Mouse (Mus musculus) hindbrain, embryonic 16.5 days (tissue): Measurements from ENCODE around the gene Slc7a5. TPM values are rescaled to one million over a fixed set of nuclear protein-coding genes. Genes with fewer than 3 reads are reported as not detected.
A peak's percentile ranks its signal among the peaks of the same experiment; 100 is the strongest.

ENCODE experiments used
- ATAC-seq: fragments of 200-750 bp; cut with Nextera tagmentation; 2 replicates; pipeline ENCODE4 v1.8.0; 2017; ENCODE audit warnings: moderate TSS enrichment, moderate library complexity
- H3K27ac ChIP-seq: fragments of 300-500 bp; sonication (generic); 2 replicates; pipeline ENCODE4 v1.5.1; 2014; ENCODE audit warnings: low read depth, mild to moderate bottlenecking, control low read depth, low read length, moderate library complexity
- H3K27me3 ChIP-seq: fragments of 300-500 bp; sonication (generic); replicated peaks from 2 replicates; pipeline ENCODE4 v1.6.1; 2014; ENCODE audit warnings: low read length; ENCODE audit not compliant: control insufficient read depth, insufficient read depth
- H3K36me3 ChIP-seq: fragments of 300-500 bp; sonication (generic); 2 replicates; pipeline ENCODE4 v1.6.1; 2014; ENCODE audit warnings: mild to moderate bottlenecking, low read length, moderate library complexity, mixed read lengths; ENCODE audit not compliant: control insufficient read depth, insufficient read depth
- H3K4me1 ChIP-seq: fragments of 300-500 bp; sonication (generic); 2 replicates; pipeline ENCODE4 v1.6.1; 2014; ENCODE audit warnings: low read depth, low read length; ENCODE audit not compliant: control insufficient read depth, insufficient read depth
- H3K4me2 ChIP-seq: fragments of 300-500 bp; sonication (generic); 2 replicates; pipeline ENCODE4 v1.6.1; 2014; ENCODE audit warnings: mild to moderate bottlenecking, low read length, control low read depth, moderate library complexity
- H3K4me3 ChIP-seq: fragments of 300-500 bp; sonication (generic); 2 replicates; pipeline ENCODE4 v1.5.1; 2014; ENCODE audit warnings: mild to moderate bottlenecking, low read length, control low read depth, moderate library complexity
- H3K9ac ChIP-seq: fragments of 300-500 bp; sonication (generic); 2 replicates; pipeline ENCODE4 v1.6.1; 2014; ENCODE audit warnings: low read depth, mild to moderate bottlenecking, control low read depth, low read length, moderate library complexity
- H3K9me3 ChIP-seq: fragments of 300-500 bp; sonication (generic); 2 replicates; pipeline ENCODE4 v1.6.1; 2014; ENCODE audit warnings: mild to moderate bottlenecking, low read length, moderate library complexity; ENCODE audit not compliant: control insufficient read depth
- WGBS: fragments of 180-500 bp; shearing (Covaris S2); extraction: QIAGEN DNeasy Blood & Tissue Kit; methylation state at CpG from one replicate; pipeline ENCODE4 v1.1.7; 2014; 5-methylcytosine and 5-hydroxymethylcytosine counted together
- polyA plus RNA-seq: library from polyadenylated mRNA; unstranded; fragments of >200 nt; fragmentation: Nextera tagmentation; extraction: Ambion mirVana; gene quantifications from 2 replicates; pipeline ENCODE4 v1.2.1, GENCODE M21; 2015

Gene Slc7a5
- polyA plus RNA-seq, 1 experiment from 2014 or later: 44.9 TPM

- no peak for ATAC-seq
These were observed 60.2 kb downstream of the Slc7a5 start for GRCm38 (mm10) chr8:121847261-121847822.

GRCm38 (mm10) chr8:121846815-121847214, 60.7 kb downstream of the Slc7a5 start:
- ATAC-seq: no peak
- Histone ChIP-seq H3K27ac (no peak overlapping the region), H3K4me2 (no peak overlapping the region), H3K27me3 (peaks cover 4% of the 10 kb centered on the region; the same call in 1 of the 2 replicates), H3K36me3 (no peaks in the 10 kb centered on the region), H3K9ac (no peak overlapping the region), H3K4me1 (peaks cover 10% of the 10 kb centered on the region), H3K9me3 (no peaks in the 10 kb centered on the region), H3K4me3 (no peak overlapping the region)

More at GRCm38 (mm10) chr8:121847261-121847822, 60.2 kb downstream of the Slc7a5 start:
- Histone ChIP-seq H3K27me3 (peaks cover 4% of the 10 kb centered on the region; the same call in 1 of the 2 replicates), H3K4me1 (peaks cover 11% of the 10 kb centered on the region), H3K9me3 (no peaks in the 10 kb centered on the region), H3K9ac (no peak overlapping the region), H3K4me3 (no peak overlapping the region), H3K36me3 (no peaks in the 10 kb centered on the region), H3K4me2 (no peak overlapping the region), H3K27ac (no peak overlapping the region)
- WGBS: 71% methylated on average over 10 of the region's 10 CpGs

- no peak overlapping the region for H3K4me3 ChIP-seq
- WGBS: 24% methylated on average over 6 of the region's 7 CpGs
- no peak overlapping the region for H3K9ac ChIP-seq
- no peak overlapping the region for H3K27ac ChIP-seq
- no peaks in the 10 kb centered on the region for H3K9me3 ChIP-seq
- ATAC-seq: no peak
- no peaks in the 10 kb centered on the region for H3K36me3 ChIP-seq
- H3K4me1 ChIP-seq: no peaks in the 10 kb centered on the region
- no peak overlapping the region for H3K4me2 ChIP-seq
- H3K27me3 ChIP-seq: peaks cover 4% of the 10 kb centered on the region; the same call in 1 of the 2 replicates
These were observed 62.7 kb downstream of the Slc7a5 start for GRCm38 (mm10) chr8:121844765-121845164.

- no peaks in the 10 kb centered on the region for H3K27me3 ChIP-seq
- H3K27ac ChIP-seq: no peak overlapping the region
- no peak for ATAC-seq
- no peaks in the 10 kb centered on the region for H3K36me3 ChIP-seq
- no peaks in the 10 kb centered on the region for H3K4me1 ChIP-seq
- H3K9ac ChIP-seq: no peak overlapping the region
- H3K4me2 ChIP-seq: no peak overlapping the region
- H3K9me3 ChIP-seq: no peaks in the 10 kb centered on the region
- no peak overlapping the region for H3K4me3 ChIP-seq
- 83% methylated on average over 3 of the region's 3 CpGs for WGBS
These were observed 64.2 kb downstream of the Slc7a5 start for GRCm38 (mm10) chr8:121843184-121843733.

- ATAC-seq: no peak
- Histone ChIP-seq H3K27me3 (no peaks in the 10 kb centered on the region), H3K27ac (no peak overlapping the region), H3K4me2 (no peak overlapping the region), H3K36me3 (no peaks in the 10 kb centered on the region), H3K9ac (no peak overlapping the region), H3K4me3 (no peak overlapping the region), H3K9me3 (no peaks in the 10 kb centered on the region), H3K4me1 (no peaks in the 10 kb centered on the region)
- 91% methylated on average over 8 of the region's 8 CpGs for WGBS
These were observed 65.2 kb downstream of the Slc7a5 start for GRCm38 (mm10) chr8:121842064-121842955.

DNA sequence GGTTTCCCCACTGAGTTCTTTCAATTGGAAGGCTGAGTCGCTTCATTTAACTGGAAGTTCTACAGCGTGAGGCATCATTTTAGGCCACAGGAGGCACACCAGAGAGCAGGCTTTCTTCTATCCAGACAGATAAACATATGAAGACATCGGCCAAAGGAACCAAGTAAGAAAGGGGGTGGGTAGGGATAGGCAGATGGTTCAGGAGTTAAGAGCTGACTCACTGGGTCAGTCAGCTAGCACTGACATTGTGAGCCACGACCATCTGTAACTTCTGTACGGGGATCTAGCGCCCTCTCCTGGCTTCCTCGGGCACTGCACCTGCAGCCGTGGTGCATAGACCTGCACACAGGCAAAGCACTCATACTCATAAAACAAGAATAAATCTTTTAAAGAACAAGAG, 66.3 kb downstream of the Slc7a5 start:
- Histone ChIP-seq H3K4me2 (no peak overlapping the region), H3K27ac (no peak overlapping the region), H3K9me3 (no peaks in the 10 kb centered on the region), H3K9ac (no peak overlapping the region), H3K4me3 (no peak overlapping the region), H3K4me1 (no peaks in the 10 kb centered on the region), H3K27me3 (no peaks in the 10 kb centered on the region), H3K36me3 (no peaks in the 10 kb centered on the region)
- 50% methylated on average over 8 of the region's 8 CpGs for WGBS
- peak; percentile 24; the same call in 1 of the 2 replicates for ATAC-seq

GRCm38 (mm10) chr8:121832503-121832902, 75.0 kb downstream of the Slc7a5 start:
- Histone ChIP-seq H3K4me1 (peaks cover 16% of the 10 kb centered on the region), H3K27me3 (no peaks in the 10 kb centered on the region), H3K9ac (peak overlapping the region; percentile 35; the same call in 1 of the 2 replicates), H3K4me3 (no peak overlapping the region), H3K9me3 (no peaks in the 10 kb centered on the region), H3K36me3 (no peaks in the 10 kb centered on the region), H3K4me2 (no peak overlapping the region; the same call in 1 of the 2 replicates), H3K27ac (no peak overlapping the region)
- no peak for ATAC-seq
- WGBS: 17% methylated on average over 6 of the region's 6 CpGs

DNA sequence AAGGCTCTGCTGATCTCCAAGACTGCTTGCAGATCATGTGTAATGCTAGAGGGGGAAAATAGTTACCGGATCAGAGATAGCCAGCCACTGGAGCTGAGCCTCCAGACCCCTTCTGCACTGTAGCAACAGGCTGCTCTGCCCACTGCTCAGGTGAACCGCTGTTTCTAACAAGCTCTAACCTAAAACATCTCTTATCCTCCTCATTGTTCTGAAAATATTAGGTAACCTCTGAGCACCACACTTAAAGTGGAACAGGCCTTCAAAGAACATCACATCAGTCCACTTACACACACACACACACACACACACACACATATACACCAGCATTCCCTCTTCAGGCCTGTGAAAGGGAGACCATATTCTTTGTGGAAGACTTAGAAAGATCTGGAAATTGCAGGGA, 75.4 kb downstream of the Slc7a5 start:
- H3K4me1 ChIP-seq: peaks cover 16% of the 10 kb centered on the region
- H3K4me2 ChIP-seq: no peak overlapping the region; the same call in 1 of the 2 replicates
- H3K9me3 ChIP-seq: no peaks in the 10 kb centered on the region
- H3K4me3 ChIP-seq: no peak overlapping the region
- no peak overlapping the region for H3K27ac ChIP-seq
- peak overlapping the region; percentile 35; the same call in 1 of the 2 replicates for H3K9ac ChIP-seq
- whole genome bisulfite sequencing: 81% methylated on average over 2 of the region's 2 CpGs
- no peak for ATAC-seq
- H3K36me3 ChIP-seq: no peaks in the 10 kb centered on the region
- no peaks in the 10 kb centered on the region for H3K27me3 ChIP-seq
